Mouse (Mus musculus): Measurements from ENCODE around the gene Ncf2. TPM values are rescaled to one million over a fixed set of nuclear protein-coding genes. Genes with fewer than 3 reads are reported as not detected.

The Ncf2 gene
- total RNA-seq, 2 experiments from 2014 or later = 2.9 to 3.7 TPM

DNA sequence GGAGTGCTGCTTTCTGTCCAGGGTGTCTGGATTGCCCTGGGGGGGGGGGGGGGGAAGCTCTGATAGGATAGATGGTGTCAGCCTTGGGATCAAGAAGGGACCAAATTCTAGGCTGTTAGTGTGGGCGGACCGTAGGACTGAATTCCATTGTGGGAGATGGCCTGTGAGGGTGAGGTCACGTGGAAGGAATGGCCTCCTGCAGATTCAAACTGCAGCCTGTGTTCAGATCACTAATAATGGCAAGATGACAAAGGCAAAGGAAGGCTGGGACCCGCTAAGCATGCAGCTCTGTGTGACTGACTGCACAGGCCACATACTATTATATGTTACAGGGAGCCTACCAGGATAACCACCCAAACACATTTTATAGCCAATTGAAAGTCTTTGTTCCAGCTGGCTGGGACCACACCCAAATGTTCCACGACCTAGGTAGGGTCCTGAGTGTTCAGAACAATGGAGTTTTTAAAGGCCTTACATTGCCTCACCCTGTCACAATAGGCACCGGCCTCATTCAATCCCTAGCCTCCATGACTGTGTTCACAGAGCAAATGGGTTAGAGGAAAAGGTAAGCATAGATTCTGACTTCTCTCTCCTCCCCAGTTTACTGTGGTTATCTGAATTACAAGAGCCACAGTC lies 6.4 kb upstream of the Ncf2 start:
- intact Hi-C loops (cut with DNase I) = loop anchor here (5.0 kb wide), 2 partner anchors 39 to 109 kb away; partner anchors contain the start of gene Smg7
- no peak for DNase-seq (ENCODE audit: low spot score)

DNA sequence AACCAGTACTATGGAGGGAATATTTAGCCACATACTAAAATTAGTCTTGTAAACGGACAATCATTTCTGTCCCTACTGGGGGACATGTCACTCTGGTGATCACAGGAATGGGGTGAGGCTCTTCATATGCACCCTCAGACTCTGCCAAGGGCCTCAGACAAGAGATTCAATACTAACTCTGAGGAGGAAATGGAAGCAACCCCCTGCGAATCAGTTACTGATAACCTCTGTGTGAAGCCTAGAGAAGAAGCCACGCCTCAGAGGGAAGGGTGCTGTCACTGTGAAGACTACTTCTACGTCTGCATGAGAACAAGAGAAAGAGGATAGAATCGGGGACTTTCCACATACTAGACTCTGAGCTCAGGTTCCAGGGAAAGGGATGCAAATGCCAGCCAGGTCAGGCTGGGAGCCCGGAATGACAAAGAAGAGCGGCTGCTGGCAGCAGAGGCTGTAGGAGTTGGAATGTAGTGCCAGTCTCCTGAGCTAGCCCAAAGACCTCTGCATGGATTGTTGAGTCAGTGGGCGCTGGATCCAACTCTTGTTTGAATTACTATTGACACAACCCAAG lies 4.2 kb upstream of the Ncf2 start:
- intact Hi-C loops (cut with DNase I) = no loop called here
- no peak for DNase-seq (ENCODE audit: low spot score)

DNA sequence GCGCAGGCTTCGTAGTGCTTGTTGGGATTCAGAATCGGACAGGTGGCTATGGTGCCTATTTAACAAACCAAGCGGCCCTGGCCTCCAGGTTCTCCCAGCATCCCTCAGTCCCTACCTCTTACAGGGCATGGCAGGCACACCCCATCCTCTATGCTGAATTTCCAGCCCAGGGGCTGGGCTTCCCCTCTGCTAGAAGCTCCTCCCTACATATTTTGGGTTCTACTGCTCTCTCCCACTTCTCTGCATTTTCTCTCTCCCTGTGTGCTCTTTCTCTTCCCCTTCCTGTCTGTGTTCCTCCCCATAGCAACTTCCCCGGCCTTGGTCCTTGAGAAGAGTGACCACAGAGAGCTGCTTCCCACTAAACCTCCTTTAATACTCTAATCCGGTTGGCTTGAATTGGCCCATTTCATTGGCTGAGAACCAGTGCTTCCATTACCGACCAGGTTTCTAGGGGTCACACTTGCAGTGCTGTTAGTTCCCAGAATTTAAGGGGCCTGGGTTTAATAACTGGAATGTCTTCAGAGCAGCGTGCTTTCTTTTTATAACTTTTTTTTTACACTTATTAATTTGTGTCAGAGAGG lies 3.2 kb upstream of the Ncf2 start:
- intact Hi-C loops (cut with DNase I) = no loop called here
- DNase-seq (ENCODE audit: low spot score) = no peak

DNA sequence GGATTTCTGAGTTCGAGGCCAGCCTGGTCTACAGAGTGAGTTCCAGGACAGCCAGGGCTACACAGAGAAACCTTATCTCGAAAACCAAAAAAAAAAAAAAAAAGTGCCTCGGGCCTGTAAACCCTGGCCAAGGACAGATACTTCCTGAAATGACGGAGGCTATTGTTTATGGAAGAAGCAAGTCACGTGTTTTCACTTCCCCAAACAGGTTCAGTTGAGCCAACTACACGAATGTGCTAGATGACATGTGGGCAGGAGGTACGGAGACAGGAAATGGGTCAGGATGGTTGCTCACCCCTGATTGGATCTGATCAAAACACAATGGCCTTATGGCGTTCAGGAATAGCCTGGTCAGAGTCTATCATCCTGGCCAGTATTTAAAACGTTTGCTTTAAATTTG lies 1.9 kb upstream of the Ncf2 start:
- intact Hi-C loops (cut with DNase I) = no loop called here
- DNase-seq (ENCODE audit: low spot score) = no peak

DNA sequence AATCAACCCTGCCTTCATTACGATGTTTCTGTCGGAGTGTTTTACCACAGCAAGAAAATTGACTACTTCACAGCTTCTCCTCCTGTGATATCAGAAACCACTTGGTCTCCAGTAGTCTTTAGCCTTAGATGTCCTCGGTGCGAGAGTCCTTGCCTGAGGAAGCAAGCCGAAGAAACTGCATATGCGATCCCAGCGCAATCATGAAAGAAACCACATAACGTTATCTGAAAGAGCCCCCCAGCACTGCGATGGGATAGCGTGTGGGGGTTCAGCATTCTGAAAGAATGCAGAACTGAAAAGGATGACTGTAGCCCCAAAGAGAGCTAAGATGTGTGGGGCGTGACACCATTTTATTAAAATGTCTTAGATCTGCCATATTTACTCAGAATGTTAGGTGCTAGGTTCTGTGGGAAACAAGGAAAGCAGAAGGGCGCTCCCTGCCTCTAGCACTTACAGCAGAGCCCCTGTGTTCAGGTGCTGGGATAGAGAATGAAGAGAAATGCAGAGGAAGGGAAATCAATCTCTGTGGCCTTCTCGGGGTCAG lies 711 bp downstream of the Ncf2 start:
- intact Hi-C loops (cut with DNase I) = no loop called here
- no peak for DNase-seq (ENCODE audit: low spot score)

DNA sequence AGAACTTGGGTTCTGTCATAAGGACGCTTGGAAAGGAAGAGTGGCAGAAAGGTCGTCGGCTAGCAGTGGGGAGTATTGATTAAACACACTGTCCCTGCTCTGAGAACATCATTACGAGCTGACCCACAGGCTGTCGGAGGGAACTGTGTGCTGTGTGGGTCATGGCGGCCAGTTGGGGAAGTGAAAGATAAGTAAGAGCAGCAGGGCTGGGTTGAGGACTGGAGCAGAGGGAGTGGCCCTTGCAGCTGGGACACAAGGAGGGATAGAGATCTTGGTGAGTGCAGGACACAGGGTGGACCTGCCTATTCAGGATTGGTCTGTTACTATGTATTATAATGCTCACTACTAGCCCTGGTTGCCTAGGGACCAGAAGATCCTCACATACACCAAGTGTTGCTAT lies 4.9 kb downstream of the Ncf2 start:
- DNase-seq (ENCODE audit: low spot score) = no peak
- intact Hi-C loops (cut with DNase I) = no loop called here

DNA sequence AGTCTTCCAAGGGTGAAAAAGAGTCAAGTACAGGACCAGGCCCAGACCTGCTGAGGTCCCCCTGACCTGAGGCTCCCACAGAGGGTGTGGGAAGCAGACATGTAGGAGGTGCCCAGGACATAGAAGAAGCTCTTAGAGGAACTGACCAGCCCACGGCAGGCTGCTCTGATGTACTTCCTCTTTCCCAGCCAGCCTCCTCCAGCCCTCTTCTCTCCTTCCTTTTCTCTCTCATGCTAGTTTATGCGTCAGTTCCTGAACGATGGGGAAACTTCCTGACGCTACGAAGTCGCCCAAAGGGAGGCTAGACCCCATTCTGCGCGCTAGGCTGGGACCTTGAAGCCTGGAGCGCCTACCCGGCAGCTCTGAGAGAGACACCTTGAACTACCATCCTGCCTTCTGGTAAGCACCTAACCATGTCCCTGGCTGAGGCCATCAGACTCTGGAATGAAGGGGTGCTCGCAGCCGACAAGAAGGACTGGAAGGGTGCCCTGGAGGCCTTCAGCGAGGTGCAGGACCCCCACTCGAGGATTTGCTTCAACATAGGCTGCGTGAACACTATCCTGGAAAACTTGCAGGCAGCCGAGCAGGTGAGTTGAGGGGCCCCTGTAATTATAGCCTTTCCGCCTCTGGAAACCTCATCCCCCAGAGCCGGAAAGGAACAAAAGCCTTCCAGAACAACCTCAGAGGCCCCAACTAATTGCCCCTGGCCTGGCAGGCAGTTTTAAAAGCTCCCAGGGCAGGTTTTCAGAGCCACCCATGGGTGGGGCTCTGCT lies 7.8 kb downstream of the Ncf2 start:
- intact Hi-C loops (cut with DNase I) = no loop called here
- peak; percentile 17 for DNase-seq (ENCODE audit: low spot score)

DNA sequence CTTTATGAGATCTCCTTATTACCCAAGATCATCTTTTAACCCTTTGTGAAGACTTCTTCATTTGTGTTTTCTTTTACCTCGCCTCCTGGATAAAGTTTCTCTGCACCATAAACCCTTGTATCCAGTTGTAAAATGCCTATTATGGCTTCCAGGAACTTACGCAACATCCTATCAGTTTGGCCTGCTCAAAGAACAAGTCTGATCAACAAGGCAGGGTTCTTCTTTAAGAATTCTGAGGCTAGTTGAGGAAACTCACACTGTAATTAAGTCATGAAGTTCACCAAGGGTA lies 8.3 kb downstream of the Ncf2 start:
- intact Hi-C loops (cut with DNase I) = no loop called here
- DNase-seq (ENCODE audit: low spot score) = no peak

DNA sequence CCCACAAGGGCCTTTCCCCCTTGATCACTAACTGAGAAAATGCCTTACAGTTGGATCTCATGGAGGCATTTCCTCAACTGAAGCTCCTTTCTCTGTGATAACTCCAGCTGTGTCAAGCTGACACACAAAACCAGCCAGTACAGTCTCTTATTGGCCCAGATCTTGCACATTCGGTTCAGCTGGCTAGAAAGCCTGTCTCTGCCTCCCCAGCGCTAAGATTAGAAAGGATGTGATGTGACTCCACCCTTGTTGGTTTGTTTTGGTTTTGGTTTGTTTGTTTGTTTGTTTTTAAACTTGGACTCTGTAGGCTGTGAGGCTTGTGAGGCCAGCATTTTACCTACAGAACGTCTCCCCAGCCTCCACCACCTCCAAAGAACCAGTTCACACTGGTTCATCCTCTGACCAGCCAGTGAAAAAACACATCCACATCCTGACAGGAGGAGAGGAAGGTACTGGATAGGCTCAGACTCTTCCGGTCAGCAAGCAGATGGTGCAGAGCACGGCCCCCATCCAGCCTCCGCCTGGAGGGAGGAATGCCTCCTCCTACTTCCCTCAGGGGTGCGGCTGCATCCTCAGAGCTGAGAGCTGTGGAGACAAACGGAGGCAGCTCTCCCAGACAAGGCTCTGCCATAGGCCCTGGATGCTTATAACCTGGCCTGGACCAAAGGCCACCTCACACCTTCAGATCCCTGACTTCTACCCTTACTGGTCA lies 9.7 kb downstream of the Ncf2 start:
- peak; percentile 8 for DNase-seq (ENCODE audit: low spot score)

DNA sequence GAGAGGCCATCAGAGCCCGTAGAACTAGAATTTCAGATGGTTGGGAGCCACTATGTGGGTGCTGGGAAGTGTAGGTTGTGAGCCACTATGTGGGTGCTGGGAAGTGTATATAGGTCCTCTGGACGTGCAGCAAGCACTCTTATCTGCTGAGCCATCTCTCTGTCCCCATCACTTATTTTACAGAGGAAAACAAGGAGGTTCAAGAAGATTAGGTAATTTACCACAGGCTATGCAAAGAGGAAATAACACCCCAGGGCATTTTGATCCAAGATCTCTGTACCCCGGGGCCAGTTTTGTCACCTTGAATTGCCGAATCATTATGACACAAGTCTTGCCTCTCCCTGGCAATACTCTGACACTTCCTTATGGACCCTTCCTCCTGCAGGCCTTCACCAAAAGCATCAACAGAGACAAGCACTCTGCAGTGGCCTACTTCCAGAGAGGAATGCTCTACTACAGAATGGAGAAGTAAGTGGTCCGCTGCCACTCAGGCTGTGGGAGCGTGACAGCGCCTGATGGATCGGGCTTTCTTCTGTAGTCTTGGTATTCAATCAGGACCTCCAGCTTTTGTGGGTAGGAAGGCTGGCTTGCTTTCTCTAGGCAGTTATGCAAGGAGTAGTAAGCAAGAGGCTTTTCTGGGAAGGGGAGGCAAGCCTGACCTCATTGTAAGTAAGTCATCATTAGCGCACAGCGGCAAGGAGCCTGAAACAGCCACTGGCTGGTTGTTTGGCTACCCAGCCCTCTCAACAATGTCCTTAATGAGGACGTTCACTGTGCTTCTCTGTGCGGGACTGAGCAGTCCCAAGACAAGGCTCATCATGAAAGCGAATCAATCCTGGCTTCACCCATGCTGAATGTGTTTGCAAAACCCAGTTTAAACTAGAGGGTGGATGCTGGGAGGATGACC lies 10.8 kb downstream of the Ncf2 start:
- intact Hi-C loops (cut with DNase I) = no loop called here
- DNase-seq (ENCODE audit: low spot score) = no peak

More for the DNA sequence above, 9.7 kb downstream of the Ncf2 start:
- intact Hi-C loops (cut with DNase I) = no loop called here

DNA sequence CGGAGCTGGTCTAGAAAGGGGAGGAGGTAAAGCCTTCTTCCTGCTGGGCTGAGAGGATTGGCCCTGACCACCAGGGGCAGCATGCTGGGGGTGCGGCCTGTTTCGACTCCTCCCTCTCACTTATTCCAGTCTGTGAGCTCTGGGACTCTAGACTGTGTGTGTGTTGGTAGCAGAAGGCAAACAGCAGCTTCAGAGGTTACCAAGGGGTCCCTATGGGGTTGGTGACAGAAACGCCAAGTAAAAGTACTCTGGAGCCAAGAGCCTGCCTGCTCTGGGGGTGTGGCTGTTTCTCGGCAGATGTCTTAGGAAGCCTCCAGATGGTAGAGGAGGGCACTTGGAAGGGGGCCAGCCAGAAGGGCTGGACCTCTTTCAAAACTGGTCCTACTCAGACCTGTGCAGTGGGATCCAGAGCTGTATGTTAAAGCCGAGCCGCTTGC lies 15.3 kb downstream of the Ncf2 start:
- intact Hi-C loops (cut with DNase I) = no loop called here
- DNase-seq (ENCODE audit: low spot score) = no peak

DNA sequence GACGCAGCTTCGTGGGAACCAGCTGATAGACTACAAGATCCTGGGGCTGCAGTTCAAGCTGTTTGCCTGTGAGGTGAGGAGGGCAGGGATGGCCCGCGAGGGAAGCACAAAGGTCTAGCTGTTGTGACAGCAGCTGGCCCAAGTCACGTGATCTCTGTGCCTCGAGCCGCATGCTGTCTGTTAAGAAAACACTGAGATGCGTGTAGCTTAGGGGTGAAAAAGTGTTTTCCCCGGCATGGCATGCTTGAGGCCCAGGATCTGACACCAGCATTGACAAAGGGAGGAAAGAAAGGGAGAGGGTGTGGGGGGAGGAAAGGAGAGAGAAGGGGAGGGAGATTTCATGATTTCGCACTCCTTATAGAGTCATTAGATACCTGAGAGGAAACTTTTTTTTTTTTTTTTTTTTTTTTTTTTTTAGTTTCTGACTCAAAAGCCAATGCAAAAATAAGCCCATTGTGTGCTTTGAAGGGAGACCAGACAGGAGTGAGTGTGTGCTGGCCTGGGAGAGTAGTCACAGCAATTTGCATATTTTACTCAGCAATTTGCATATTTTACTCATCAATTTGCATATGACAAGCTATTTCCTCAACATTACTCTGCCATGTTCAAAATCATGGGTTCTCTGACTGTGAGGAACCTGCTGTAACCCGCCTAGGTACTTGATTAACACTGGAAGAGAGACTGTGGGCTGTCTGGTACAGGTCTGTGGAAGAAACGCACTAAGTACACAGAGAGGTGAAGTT lies 17.2 kb downstream of the Ncf2 start:
- intact Hi-C loops (cut with DNase I) = no loop called here
- no peak for DNase-seq (ENCODE audit: low spot score)

DNA sequence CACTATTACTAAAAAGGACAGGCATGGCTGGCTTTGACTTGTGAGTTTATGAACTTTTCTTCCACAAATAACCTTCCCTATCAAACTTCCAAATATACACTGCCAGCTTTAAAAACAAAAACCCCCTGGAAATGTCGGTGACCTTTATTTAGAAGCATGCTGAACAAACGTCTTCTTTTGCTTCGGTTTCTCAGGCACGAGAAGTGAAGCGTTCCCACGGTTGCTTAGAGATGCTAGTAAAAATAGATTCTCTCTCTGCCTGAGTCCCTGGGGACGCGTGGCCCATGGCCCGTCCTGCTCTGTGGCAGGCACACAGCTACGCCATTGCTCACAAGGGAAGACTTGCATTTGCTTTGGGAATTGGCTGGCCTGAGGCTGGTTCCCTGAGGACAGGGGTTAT lies 17.8 kb downstream of the Ncf2 start:
- DNase-seq (ENCODE audit: low spot score) = peak; percentile 31
- intact Hi-C loops (cut with DNase I) = no loop called here

DNA sequence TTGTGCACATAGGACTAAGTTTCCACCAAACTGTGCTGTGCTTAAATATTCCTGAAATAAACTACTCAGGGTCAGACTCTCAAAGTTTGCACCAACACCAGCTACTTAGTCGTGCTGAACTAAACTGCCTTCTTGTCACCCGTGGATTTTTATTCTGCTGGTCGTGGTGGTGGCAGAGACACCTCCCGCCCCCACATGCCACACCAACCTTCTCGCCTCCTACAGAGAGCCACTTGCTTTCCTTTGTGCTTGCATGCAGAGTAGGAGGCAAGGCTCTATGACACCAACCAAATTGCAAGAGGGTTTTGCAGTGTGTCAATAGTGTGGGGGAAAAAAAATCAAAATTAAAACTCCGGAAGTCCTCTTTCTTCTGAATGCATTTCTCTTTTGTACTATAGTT lies 19.6 kb downstream of the Ncf2 start:
- DNase-seq (ENCODE audit: low spot score) = no peak
- intact Hi-C loops (cut with DNase I) = no loop called here

DNA sequence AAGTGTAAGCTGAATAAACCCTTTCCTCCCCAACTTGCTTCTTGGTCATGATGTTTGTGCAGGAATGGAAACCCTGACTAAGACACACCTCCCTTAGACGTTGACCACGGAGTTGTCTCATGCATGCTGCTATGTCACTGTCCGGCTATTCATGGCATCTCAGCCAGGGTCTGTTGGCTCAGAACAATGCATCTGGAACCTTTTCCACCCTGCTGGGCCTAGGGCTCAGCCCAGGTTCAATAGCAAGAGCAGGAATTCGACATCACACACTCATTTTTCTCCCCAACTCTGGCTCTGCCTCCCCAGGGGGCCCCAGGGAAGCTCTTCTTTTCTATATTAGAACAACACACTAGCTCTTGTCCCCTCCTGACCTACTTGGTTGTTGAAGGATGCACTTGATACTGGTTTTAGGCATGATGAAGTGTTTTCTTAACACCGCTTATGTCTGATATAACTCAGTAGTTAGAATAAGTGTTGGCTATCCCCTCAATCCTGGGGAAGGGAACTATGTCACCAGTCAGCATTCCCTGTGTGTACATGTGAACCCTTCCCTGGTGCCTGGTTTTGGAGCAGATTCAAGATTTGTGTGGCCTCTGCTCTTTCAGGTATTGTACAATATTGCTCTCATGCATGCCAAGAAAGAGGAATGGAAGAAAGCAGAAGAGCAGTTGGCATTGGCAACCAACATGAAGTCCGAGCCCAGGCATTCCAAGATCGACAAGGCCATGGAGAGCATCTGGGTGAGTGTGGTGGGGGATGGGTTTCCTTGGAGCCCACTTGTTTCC lies 21.1 kb downstream of the Ncf2 start:
- intact Hi-C loops (cut with DNase I) = no loop called here
- DNase-seq (ENCODE audit: low spot score) = no peak

DNA sequence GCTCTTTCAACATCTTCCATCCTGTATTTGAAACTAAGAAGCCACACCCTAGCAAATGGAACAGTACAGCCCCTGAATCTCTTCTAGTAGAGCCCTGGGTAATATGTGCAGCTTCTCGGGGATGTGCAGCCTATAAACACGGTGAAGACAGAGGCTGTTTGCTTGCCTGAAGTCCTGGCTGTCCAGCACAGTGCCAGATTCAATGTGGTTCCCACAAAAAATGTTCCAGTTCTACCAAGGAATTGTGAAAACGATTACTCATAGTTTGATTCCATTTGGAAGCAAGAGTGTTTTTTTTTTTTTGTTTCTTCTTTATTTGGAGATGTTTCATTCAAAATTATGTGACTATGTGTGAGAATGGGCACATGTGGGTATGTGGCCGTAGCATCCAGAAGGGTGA lies 21.8 kb downstream of the Ncf2 start:
- no peak for DNase-seq (ENCODE audit: low spot score)
- intact Hi-C loops (cut with DNase I) = no loop called here

DNA sequence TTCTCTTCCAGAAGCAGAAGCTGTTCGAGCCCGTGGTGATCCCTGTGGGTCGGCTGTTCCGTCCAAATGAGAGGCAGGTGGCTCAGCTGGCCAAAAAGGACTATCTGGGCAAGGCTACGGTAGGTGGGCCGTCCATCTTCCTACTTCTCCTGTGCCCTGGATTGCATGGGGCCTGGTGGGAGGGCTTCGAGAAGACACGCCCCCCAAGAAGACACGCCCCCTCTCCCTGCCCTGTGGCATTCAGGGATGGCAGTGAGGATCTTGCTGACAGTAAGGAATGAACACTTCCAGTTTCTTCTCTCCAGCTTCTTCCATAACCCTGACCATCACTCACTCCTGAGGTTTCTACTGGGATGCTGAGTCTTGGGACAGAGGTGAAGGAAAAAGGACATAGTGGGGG lies 24.2 kb downstream of the Ncf2 start:
- no peak for DNase-seq (ENCODE audit: low spot score)
- intact Hi-C loops (cut with DNase I) = no loop called here

DNA sequence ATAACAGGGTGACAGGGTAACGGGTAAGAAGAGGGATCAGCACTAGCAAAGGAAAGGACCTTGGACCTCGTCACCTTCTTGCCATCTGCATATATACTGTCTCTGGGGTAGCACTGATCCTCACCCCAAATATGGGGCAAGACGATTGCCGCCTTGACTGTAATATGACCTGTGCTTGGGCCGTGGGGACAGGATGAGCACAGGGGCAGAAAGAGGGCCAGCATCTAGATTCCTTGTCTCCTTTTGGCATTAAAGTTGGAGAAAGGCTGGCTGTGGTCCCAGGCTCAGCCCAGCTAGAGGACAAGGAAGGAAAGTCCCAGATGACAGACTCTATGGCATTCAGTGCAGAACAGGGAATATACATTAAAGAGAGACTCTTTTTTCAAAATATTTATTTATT lies 26.5 kb downstream of the Ncf2 start:
- no peak for DNase-seq (ENCODE audit: low spot score)
- intact Hi-C loops (cut with DNase I) = no loop called here

Data from heart, postnatal 25 days (tissue).